Mouse (Mus musculus): ENCODE data around the gene Klk1b3. TPM values are rescaled to one million over a fixed set of nuclear protein-coding genes. Genes with fewer than 3 reads are reported as not detected.
"Not testable (repeated sequence)": the region's sequence is repeated elsewhere in the genome, so short reads cannot be mapped to it uniquely, and the experiment has no call there.

Gene Klk1b3
- 0.38 and 0.51 TPM in 2 replicates for polyA plus RNA-seq (2015; fragmentation: Nextera tagmentation; extraction: Ambion mirVana)

- Histone ChIP-seq H3K4me1 (replicated peaks) (no peaks in the 10 kb centered on the region), H3K27ac (no peak within 1 kb of the TSS), H3K36me3 (no peaks in the 10 kb centered on the region), H3K4me3 (replicated peaks) (no peak within 1 kb of the TSS), H3K9me3 (no peaks in the 10 kb centered on the region), H3K9ac (no peak within 1 kb of the TSS), H3K4me2 (replicated peaks) (no peak within 1 kb of the TSS), H3K27me3 (replicated peaks) (no peaks in the 10 kb centered on the region)
- ATAC-seq, result no peak
- 62% methylated on average over 3 of the region's 3 CpGs for WGBS
These were observed at the start of gene Klk1b3 for GRCm38 (mm10) chr7:44197891-44198290. Gene Klk1b3, plus strand, starts transcription at chr7:44198191.

DNA sequence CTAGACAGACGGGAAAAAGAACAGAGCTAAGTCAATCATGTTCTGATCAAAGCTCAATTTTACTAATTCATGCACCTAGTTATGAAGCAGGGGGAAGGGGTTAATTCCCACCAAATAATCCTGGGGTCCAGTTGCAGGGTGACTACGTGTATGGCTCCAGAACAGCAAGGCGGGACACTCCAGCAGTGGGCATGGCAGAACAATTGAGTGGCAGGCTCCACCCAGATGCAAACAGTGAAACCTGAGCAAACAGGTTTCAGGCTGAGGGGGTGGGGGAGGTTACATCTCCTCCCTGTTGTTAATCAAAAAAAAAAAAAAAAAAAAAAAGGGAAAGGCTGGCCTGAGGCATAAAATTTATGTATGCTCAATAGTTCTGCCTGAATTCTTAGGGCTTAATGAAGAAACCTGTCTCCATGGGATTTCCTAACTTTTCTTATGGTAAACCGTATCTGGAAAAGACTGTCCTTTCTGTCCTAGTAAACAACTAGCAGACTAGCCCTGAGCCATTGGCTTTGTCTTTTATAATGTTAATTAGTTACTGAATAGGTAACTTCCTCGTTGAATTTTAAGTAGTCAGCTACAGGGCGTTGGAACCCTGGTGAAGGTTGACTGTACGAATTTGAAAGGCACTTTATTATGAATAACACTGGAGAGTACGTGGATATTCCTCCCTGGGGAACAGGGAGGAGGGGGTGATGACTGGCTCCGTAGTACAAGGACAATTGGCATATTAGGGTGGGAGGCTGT, 18.5 kb upstream of the Klk1b3 start:
- H3K4me2 ChIP-seq (replicated peaks), result no peak overlapping the region
- no peaks in the 10 kb centered on the region for H3K36me3 ChIP-seq
- H3K27ac ChIP-seq, result no peak overlapping the region
- H3K4me3 ChIP-seq (replicated peaks), result no peak overlapping the region
- 56% methylated on average over 9 of the region's 9 CpGs for WGBS
- peak; percentile 74 for ATAC-seq
- no peaks in the 10 kb centered on the region for H3K4me1 ChIP-seq (replicated peaks)
- H3K9me3 ChIP-seq, result no peaks in the 10 kb centered on the region
- no peak overlapping the region for H3K9ac ChIP-seq
- no peaks in the 10 kb centered on the region for H3K27me3 ChIP-seq (replicated peaks)

- not testable (repeated sequence) for H3K4me1 ChIP-seq (replicated peaks); H3K9ac ChIP-seq; H3K27me3 ChIP-seq (replicated peaks); H3K4me2 ChIP-seq (replicated peaks); H3K36me3 ChIP-seq; H3K4me3 ChIP-seq (replicated peaks); H3K27ac ChIP-seq; H3K9me3 ChIP-seq
- 54% methylated on average over 8 of the region's 8 CpGs for WGBS
- peak; percentile 58; the same call in 1 of the 2 replicates for ATAC-seq
These were observed 11.5 kb upstream of the Klk1b3 start for GRCm38 (mm10) chr7:44186516-44186915.

GRCm38 (mm10) chr7:44187936-44188335, 10.1 kb upstream of the Klk1b3 start, which contains the start of gene Klk1b24:
Gene Klk1b24, plus strand, starts transcription at chr7:44188236.
- ATAC-seq, H3K9me3 ChIP-seq, H3K9ac ChIP-seq: not testable (repeated sequence)

GRCm38 (mm10) chr7:44193466-44193865, 4.5 kb upstream of the Klk1b3 start:
- not testable (repeated sequence) for H3K4me2 ChIP-seq (replicated peaks); H3K27me3 ChIP-seq (replicated peaks); H3K4me3 ChIP-seq (replicated peaks); H3K9me3 ChIP-seq; H3K4me1 ChIP-seq (replicated peaks); H3K27ac ChIP-seq; ATAC-seq; H3K9ac ChIP-seq; H3K36me3 ChIP-seq
- 95% methylated on average over 1 of the region's 1 CpGs for WGBS

More at GRCm38 (mm10) chr7:44187936-44188335, 10.1 kb upstream of the Klk1b3 start, which contains the start of gene Klk1b24:
- H3K4me2 ChIP-seq (replicated peaks); H3K4me1 ChIP-seq (replicated peaks); H3K4me3 ChIP-seq (replicated peaks); H3K27me3 ChIP-seq (replicated peaks); H3K27ac ChIP-seq; H3K36me3 ChIP-seq: not testable (repeated sequence)

DNA sequence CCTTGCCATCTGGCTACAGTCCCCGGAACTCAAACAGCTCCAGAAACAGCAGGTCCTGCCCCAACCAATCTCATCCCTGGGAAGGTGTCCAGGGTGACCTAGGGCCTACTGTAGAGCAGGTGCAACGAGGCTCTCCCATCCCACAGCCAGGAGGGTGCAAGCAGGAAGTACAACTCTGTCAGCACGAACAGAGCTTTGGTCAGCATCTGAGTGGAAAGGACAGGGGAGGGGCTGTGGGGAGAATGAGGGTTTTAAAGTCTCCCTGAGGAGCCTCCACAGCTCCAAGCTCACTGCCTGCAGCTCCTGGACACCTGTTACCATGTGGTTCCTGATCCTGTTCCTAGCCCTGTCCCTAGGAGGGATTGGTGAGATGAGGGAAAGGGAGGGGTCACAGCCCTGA, 9.1 kb downstream of the Klk1b3 start, which contains the start of gene Klk1b4:
TSS of gene Klk1b4 (plus strand) at position 301 of the 400 bp plus-strand sequence.
- not testable (repeated sequence) for H3K9me3 ChIP-seq; H3K36me3 ChIP-seq; H3K9ac ChIP-seq; H3K4me2 ChIP-seq (replicated peaks); H3K27ac ChIP-seq; H3K4me3 ChIP-seq (replicated peaks); ATAC-seq; H3K27me3 ChIP-seq (replicated peaks); H3K4me1 ChIP-seq (replicated peaks)
- 43% methylated on average over 3 of the region's 3 CpGs for WGBS

DNA sequence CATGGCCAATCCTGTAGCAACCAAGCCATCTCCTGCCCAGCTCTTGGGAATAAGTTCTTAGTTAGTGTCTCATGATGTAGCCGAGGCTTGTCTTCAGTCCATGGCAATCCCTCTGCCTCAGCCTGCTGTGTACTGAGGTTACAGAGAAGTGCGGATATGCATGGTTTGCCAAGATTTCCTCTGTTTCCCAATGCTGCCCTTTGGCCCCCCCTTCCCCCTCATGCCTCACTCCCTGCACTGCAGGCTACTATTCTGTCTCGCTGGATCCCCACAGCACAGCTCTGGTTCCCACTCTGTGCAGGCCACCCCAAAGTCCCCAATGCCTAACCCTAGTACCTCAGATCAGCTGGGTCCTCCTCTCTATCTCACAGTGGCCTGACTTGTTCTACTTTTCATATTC, 10.3 kb downstream of the Klk1b3 start:
- Histone ChIP-seq H3K4me2 (replicated peaks) (no peak overlapping the region), H3K4me1 (replicated peaks) (no peaks in the 10 kb centered on the region), H3K4me3 (replicated peaks) (no peak overlapping the region), H3K9me3 (no peaks in the 10 kb centered on the region), H3K27ac (no peak overlapping the region), H3K36me3 (no peaks in the 10 kb centered on the region), H3K9ac (no peak overlapping the region), H3K27me3 (replicated peaks) (no peaks in the 10 kb centered on the region)
- WGBS, result 85% methylated on average over 3 of the region's 3 CpGs
- no peak for ATAC-seq

DNA sequence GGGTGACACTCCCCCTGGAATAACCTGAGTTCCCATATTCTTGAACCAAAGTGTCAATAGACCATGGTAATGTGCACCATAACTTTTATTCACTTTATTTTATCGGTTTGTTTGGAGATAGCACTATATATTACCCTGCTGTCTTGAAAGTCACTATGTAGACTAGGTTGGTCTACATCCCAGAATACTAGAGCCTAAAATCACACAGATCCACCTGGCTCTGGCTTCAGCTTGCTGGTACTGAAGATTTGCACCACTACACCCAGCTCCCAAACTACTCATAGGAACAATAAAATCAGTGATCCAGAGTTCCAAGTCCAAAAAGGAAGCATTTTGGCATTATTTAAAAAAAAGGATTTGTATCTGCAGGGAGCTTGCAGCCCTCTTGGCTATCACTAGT, 17.7 kb downstream of the Klk1b3 start, which contains the start of gene Klk1b5:
TSS of gene Klk1b5 (plus strand) at position 301 of the 400 bp plus-strand sequence.
- Histone ChIP-seq H3K36me3 (no peaks in the 10 kb centered on the region), H3K27me3 (replicated peaks) (no peaks in the 10 kb centered on the region), H3K9me3 (no peaks in the 10 kb centered on the region), H3K4me3 (replicated peaks) (no peak within 1 kb of the TSS), H3K27ac (no peak within 1 kb of the TSS), H3K9ac (no peak within 1 kb of the TSS), H3K4me2 (replicated peaks) (no peak within 1 kb of the TSS), H3K4me1 (replicated peaks) (no peaks in the 10 kb centered on the region)
- no peak for ATAC-seq
- 74% methylated on average over 1 of the region's 1 CpGs for WGBS

DNA sequence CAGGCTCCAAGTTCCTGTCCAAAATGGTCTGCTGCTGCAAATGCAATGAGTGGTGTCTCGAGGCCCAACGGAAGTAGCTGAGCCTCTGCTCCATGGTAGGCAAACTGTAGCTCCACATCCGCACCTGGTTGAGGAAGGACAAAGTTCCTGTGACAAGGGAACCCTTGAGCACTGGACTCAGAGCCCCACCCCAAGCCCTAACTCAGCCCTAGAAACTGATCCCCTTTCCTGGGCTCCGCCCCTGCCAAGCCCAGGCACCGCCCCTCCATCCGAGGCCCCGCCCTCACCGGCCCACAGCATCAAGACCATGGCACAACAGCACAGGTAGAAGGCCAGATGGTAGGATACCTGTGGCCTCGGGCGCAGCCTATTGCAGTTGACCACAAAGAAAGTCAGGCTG, 23.6 kb downstream of the Klk1b3 start:
- not testable (repeated sequence) for H3K9me3 ChIP-seq; H3K9ac ChIP-seq; H3K36me3 ChIP-seq; H3K27me3 ChIP-seq (replicated peaks); H3K4me1 ChIP-seq (replicated peaks); H3K27ac ChIP-seq; H3K4me3 ChIP-seq (replicated peaks); H3K4me2 ChIP-seq (replicated peaks)
- 71% methylated on average over 10 of the region's 10 CpGs for WGBS
- ATAC-seq, result peak; percentile 71

DNA sequence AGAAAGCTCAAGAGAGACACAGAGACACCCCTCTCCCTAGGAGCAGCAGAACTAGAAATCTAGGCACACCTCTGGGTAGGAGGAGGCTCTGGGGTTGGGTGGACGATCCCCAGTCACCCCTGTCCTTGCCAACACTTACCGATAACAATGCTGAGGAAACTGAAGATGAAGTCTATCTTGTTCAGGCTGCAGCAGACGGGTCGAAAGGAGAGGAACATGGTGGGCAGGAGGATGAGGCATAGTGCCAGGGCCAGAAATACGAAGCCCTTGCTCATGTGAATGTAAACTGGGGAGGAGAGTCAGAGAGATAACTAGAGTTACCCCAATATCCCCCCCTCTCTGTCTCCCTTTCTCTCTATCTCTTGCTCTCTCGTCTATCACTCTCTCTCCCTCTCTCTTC, 24.3 kb downstream of the Klk1b3 start:
- ATAC-seq; H3K4me3 ChIP-seq (replicated peaks); H3K36me3 ChIP-seq; H3K4me2 ChIP-seq (replicated peaks); H3K9ac ChIP-seq; H3K4me1 ChIP-seq (replicated peaks); H3K9me3 ChIP-seq; H3K27ac ChIP-seq; H3K27me3 ChIP-seq (replicated peaks): not testable (repeated sequence)
- whole genome bisulfite sequencing, result 67% methylated on average over 6 of the region's 6 CpGs

DNA sequence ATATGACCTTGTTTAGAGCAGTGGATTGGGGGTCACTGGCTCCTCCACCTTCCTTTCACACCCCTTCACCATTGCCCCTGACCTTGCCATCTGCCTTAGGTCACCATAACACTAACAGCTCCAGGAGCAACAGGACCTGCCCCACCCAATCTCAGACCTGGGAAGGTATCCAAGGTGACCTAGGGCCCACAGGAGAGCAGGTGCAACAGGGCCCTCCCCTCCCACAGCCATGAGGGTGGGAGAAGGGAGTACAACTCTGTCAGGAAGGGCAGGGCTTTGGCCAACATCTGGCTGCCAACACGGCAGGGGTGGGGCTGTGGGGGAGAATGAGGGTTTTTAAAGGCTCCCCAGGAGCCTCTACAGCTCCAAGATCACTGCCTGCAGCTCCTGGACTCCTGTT, 27.1 kb downstream of the Klk1b3 start, which contains the start of gene Klk1:
TSS of gene Klk1 (plus strand) at position 285 of the 400 bp plus-strand sequence.
- Histone ChIP-seq H3K27ac (no peak within 1 kb of the TSS), H3K27me3 (replicated peaks) (no peaks in the 10 kb centered on the region), H3K9me3 (no peaks in the 10 kb centered on the region), H3K4me1 (replicated peaks) (no peaks in the 10 kb centered on the region), H3K4me2 (replicated peaks) (no peak within 1 kb of the TSS), H3K4me3 (replicated peaks) (no peak within 1 kb of the TSS), H3K9ac (no peak within 1 kb of the TSS), H3K36me3 (no peaks in the 10 kb centered on the region)
- WGBS, result 29% methylated on average over 1 of the region's 1 CpGs
- peak; percentile 54 for ATAC-seq

DNA sequence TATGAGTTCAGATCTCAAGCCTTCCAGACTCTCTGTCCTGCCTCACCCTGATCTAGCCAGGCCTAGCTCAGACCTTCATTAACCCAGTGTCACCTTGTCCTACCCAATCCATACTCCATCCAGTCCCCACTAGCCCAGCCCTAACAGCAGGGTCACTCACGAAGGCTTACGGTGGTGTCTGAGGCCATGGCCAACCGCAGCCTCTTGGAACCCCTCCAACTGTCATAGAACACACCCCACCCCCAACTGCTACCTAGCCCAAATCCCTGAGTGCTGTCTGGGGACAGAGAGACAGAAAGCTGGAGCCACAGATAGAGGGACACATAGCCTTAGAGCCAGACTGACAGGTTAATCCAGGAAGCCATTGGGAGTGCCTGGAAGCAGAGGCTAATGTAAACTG, 37.9 kb downstream of the Klk1b3 start, which contains the start of gene Gm36864:
TSS of gene Gm36864 (plus strand) at position 269 of the 400 bp plus-strand sequence.
- 81% methylated on average over 3 of the region's 3 CpGs for WGBS
- no peaks in the 10 kb centered on the region for H3K4me1 ChIP-seq (replicated peaks)
- H3K9ac ChIP-seq, result no peak within 1 kb of the TSS
- no peaks in the 10 kb centered on the region for H3K36me3 ChIP-seq
- H3K9me3 ChIP-seq, result no peaks in the 10 kb centered on the region
- no peak for ATAC-seq
- H3K4me2 ChIP-seq (replicated peaks), result no peak within 1 kb of the TSS
- H3K27ac ChIP-seq, result no peak within 1 kb of the TSS
- H3K27me3 ChIP-seq (replicated peaks), result no peaks in the 10 kb centered on the region
- no peak within 1 kb of the TSS for H3K4me3 ChIP-seq (replicated peaks)

DNA sequence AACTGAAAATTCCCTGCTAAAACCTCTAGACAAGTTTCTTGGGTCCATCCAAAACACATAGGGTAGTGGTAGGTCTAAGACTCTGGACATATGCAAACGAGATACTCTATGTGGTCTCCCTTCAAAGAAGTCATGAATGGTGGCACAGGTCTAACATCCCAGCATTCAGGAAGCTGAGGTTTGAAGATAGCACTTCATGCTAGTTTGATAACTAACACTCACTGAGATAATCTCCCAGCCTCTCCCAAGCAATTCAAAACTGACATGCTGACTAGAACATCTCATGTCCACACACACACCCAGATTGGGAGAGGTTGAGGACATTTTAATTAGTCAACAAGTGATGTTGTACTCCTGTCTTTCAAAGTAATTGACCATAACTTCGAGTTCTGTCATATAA, 41.9 kb downstream of the Klk1b3 start:
- H3K4me3 ChIP-seq (replicated peaks), result no peak overlapping the region
- no peak overlapping the region for H3K4me2 ChIP-seq (replicated peaks)
- no peaks in the 10 kb centered on the region for H3K36me3 ChIP-seq
- no peak for ATAC-seq
- 55% methylated on average over 2 of the region's 2 CpGs for WGBS
- no peak overlapping the region for H3K9ac ChIP-seq
- H3K27ac ChIP-seq, result no peak overlapping the region
- no peaks in the 10 kb centered on the region for H3K27me3 ChIP-seq (replicated peaks)
- no peaks in the 10 kb centered on the region for H3K4me1 ChIP-seq (replicated peaks)
- H3K9me3 ChIP-seq, result no peaks in the 10 kb centered on the region

All from intestine, embryonic 15.5 days (tissue).